Mouse (Mus musculus) gastrocnemius, adult 18-20 months (tissue): ENCODE data around the gene Olfr609. TPM values are rescaled to one million over a fixed set of nuclear protein-coding genes. Genes with fewer than 3 reads are reported as not detected.
"Not testable (repeated sequence)": the region's sequence is repeated elsewhere in the genome, so short reads cannot be mapped to it uniquely, and the experiment has no call there.

Experiments used
- DNase-seq: peaks from one replicate; pipeline ENCODE4 v3.0.0; 2021; ENCODE audit warnings: low spot score
- long read RNA-seq, 2 experiments: library from polyadenylated mRNA; stranded (forward); transcript quantifications; one replicate each; pipeline ENCODE4 v2.0.0; 2021
- total RNA-seq, 2 experiments: library from RNA; stranded (reverse); gene quantifications; 2 replicates each; pipeline ENCODE4 v1.2.3; 2021

The Olfr609 gene
- total RNA-seq: not detected
- long read RNA-seq, experiment 1: 0 reads
- long read RNA-seq, experiment 2: 0 reads

DNA sequence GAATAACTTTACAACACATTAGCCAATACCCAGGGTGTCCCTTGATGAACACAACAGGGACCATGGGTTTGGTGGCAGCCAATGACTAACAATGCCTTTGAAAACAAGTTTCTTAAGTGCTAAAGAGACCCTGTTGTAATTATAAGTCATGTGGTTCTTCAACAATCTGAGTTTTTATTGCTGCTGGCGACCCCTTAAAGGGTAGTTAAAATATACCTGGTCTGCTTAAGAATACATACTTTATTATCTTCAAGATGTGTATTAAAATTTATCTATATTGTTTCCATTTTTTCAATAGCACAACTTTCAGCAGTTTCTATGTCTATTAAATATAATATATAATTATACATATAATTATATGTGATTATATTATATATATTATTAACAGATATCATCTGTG, at the start of gene Olfr609:
Gene Olfr609 (minus strand): TSS at position 101 of the 400 bp plus-strand sequence.
- DNase-seq: no peak

DNA sequence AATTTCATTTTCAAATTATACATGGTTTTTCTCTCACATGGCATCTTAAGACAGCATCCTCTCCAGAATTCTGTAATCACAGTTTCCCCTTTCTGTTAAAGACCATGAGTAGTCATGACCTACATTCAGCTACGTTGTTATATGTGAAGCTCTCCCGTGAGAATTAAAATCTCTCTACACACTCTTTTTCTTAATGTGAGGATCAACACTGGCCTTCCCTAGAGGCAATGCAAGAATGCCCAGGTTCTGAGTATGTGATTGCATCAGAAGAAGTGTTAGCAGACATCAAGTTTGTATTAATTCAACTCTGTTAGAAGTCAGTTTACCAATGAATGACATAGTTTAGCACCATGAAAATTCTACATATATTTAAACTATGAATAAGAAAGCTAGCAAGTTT, 44.8 kb upstream of the Olfr609 start, which contains the start of gene Olfr612:
Gene Olfr612 (minus strand): TSS at position 101 of the 400 bp plus-strand sequence.
- DNase-seq: not testable (repeated sequence)

DNA sequence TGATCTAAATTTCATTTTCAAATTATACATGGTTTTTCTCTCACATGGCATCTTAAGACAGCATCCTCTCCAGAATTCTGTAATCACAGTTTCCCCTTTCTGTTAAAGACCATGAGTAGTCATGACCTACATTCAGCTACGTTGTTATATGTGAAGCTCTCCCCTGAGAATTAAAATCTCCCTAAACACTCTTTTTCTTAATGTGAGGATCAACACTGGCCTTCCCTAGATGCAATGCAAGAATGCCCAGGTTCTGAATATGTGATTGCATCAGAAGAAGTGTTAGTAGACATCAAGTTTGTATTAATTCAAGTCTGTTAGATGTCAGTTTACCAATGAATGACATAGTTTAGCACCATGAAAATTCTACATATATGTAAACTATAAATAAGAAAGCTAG, 22.9 kb upstream of the Olfr609 start, which contains the start of gene Olfr611:
Gene Olfr611 (minus strand): TSS at position 101 of the 400 bp plus-strand sequence.
- DNase-seq: not testable (repeated sequence)

DNA sequence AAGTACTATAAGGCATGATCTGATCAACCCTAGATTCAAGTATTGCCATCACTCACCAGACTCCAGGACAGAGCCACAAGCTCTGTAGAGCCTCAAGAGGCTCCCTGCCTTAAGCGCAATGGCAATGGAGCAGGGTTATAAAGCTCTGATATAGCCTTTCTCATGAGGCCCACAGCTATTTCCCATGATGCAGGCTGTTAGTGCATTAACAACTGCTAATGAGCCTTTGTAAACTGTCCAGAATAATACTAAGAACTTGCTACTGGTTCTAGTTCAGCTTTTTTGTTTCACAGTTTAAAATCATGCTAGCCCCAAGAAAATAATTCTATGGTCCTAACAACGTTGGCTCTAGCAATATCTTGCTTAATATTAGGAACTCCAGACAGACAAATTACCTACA, 14.2 kb upstream of the Olfr609 start, which contains the start of gene Olfr610:
Gene Olfr610 (minus strand): TSS at position 101 of the 400 bp plus-strand sequence.
- DNase-seq: no peak

DNA sequence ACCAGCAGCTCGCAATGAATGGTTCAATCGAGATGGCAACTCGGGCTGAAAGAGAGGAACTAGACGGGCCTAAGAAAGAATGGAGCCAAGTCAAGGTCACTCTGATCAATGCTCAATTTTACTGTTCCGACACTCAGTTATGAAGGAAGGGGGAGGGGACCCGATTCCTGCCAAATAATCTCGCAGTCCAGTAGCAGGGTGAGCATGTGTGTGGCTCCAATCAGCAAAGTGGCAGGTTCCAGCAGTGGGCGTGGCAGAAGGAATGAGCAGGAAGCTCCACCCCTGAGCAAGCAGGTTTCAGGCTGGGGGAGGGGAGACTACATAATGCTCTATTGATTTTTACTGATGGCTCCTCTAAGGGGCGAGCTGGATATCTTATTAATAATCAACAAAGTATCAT, 20.8 kb downstream of the Olfr609 start:
- not testable (repeated sequence) for DNase-seq

DNA sequence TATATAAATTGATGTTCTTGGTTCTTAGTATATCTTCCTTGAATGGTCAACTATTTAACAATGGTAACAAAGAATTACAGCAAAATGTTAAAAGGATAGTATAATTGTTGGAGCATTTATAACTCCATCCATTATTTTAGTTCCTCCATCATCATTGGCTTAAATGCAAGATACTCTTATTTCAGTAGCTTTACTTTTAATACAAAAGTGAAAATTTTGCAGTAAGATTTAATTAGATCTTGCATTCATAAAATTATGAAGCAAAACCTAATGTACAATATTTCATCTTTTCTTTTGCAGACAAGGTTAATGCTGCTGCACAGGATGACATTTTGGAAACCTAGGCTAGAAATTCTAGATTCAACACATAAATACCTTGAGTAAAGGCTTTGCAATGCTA, 28.3 kb downstream of the Olfr609 start, which contains the start of gene Olfr608:
Gene Olfr608 (plus strand): TSS at position 301 of the 400 bp plus-strand sequence.
- DNase-seq: no peak

DNA sequence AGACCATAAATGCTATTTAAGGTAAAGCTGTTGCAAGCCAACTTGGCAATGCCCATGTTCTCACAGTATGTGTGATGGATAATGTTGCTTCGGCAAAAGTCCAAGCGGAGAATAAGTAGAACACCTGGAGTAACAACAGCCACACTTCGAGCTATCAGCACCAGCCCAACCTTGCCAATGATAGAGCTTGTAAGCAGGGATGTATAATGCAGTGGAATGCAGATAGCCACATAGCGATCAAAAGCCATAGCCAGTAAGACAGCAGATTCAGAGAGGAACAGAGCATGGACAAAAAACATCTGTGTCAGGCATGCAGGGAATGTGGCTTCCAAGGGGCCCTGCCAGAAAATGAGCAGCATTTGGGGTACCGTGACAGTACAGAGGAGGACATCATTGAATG, 37.3 kb downstream of the Olfr609 start:
- DNase-seq: no peak

DNA sequence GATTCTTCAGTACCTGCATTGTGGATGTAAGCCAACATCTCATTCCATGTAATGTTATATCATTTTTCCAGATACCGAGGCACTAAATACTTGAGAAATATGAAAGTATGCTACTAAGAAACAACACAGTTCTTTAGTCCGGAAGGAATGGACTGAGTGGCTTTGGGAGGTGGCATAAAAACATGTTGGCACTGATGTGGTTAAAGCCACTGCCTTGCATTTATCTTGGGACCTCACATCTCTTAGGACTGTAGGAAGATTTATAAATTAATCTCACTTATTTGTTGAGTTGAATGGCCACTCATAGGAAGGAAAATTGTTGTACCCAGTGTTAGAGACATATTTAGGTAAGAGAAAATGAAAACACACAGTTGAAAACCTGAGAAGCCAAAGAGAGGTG, 49.1 kb downstream of the Olfr609 start, which contains the start of gene Olfr606:
Gene Olfr606 (plus strand): TSS at position 301 of the 400 bp plus-strand sequence.
- DNase-seq: no peak

DNA sequence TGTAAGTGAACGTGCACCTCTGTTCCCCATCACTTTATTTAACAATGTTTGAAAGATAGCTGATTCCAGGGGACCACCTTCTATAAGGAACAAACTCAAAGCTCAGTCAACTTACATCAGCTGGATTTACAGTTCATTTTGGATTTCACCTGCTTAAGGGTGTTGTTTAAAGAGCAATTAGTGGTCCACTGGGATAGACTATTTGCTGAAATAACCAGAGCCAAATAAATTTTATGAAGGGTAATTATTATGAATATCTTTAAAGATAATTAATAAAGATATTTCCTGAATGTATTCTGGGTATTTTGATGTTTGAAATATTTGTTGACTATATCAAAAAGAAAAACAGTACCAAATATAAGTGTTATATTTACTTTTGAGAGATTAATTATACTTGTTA, 52.5 kb downstream of the Olfr609 start, which contains the start of gene Olfr605:
Gene Olfr605 (minus strand): TSS at position 101 of the 400 bp plus-strand sequence.
- no peak for DNase-seq

Other genes starting within 250 kb of the Olfr609 start
- gene Usp17ld, start 245.6 kb downstream of the Olfr609 start, total RNA-seq: not detected
- gene Olfr596, start 192.4 kb downstream of the Olfr609 start, total RNA-seq: not detected
- not detected for gene Olfr597, start 181.7 kb downstream of the Olfr609 start, total RNA-seq
- not detected for gene Olfr598, start 174.5 kb downstream of the Olfr609 start, total RNA-seq
- gene Olfr599, start 162.1 kb downstream of the Olfr609 start, total RNA-seq: not detected
- not detected for gene Olfr600, start 148.4 kb downstream of the Olfr609 start, total RNA-seq
- not detected for gene Olfr601, start 135.4 kb downstream of the Olfr609 start, total RNA-seq
- gene Olfr603, start 111.9 kb downstream of the Olfr609 start, total RNA-seq: not detected
- not detected for gene Usp17lc, start 83.0 kb downstream of the Olfr609 start, total RNA-seq
- gene Olfr605, start 52.6 kb downstream of the Olfr609 start, total RNA-seq: not detected
- gene Olfr606, start 49.0 kb downstream of the Olfr609 start, total RNA-seq: not detected
- gene Olfr607, start 33.9 kb downstream of the Olfr609 start, total RNA-seq: not detected
- gene Olfr608, start 28.2 kb downstream of the Olfr609 start, total RNA-seq: not detected
- not detected for gene Olfr610, start 14.1 kb upstream of the Olfr609 start, total RNA-seq
- gene Olfr611, start 22.8 kb upstream of the Olfr609 start, total RNA-seq: not detected
- gene Olfr612, start 44.7 kb upstream of the Olfr609 start, total RNA-seq: not detected
- gene Olfr613, start 50.0 kb upstream of the Olfr609 start, total RNA-seq: not detected
- not detected for gene Olfr615, start 58.0 kb upstream of the Olfr609 start, total RNA-seq
- gene Olfr616, start 71.1 kb upstream of the Olfr609 start, total RNA-seq: not detected
- gene Olfr617, start 75.0 kb upstream of the Olfr609 start, total RNA-seq: not detected
- not detected for gene Olfr618, start 92.0 kb upstream of the Olfr609 start, total RNA-seq
- not detected for gene Olfr619, start 102.5 kb upstream of the Olfr609 start, total RNA-seq
- gene Olfr620, start 114.5 kb upstream of the Olfr609 start, total RNA-seq: not detected
- gene Olfr622, start 144.6 kb upstream of the Olfr609 start, total RNA-seq: not detected
- gene Olfr623, start 165.6 kb upstream of the Olfr609 start, total RNA-seq: not detected
- not detected for gene Olfr624, start 173.1 kb upstream of the Olfr609 start, total RNA-seq
- gene Olfr625-ps1, start 184.7 kb upstream of the Olfr609 start, total RNA-seq: not detected
- gene Olfr243, start 216.6 kb upstream of the Olfr609 start, total RNA-seq: not detected
- not detected for gene Olfr628, start 232.3 kb upstream of the Olfr609 start, total RNA-seq
- not detected for gene Olfr629, start 246.9 kb upstream of the Olfr609 start, total RNA-seq